Mouse (Mus musculus) midbrain, embryonic 16.5 days (tissue): ENCODE measurements around the gene Col6a2. TPM values are rescaled to one million over a fixed set of nuclear protein-coding genes. Genes with fewer than 3 reads are reported as not detected.

ENCODE experiments used
- ATAC-seq: fragments of 200-750 bp; cut with Nextera tagmentation; 2 replicates; pipeline ENCODE4 v1.8.0; 2017; ENCODE audit warnings: moderate TSS enrichment
- H3K27ac ChIP-seq: fragments of 300-500 bp; sonication (generic); 2 replicates; pipeline ENCODE4 v1.5.1; 2014; ENCODE audit warnings: mild to moderate bottlenecking, low read length, mixed read lengths
- H3K27me3 ChIP-seq: fragments of 300-500 bp; sonication (generic); 2 replicates; pipeline ENCODE4 v1.6.1; 2014; ENCODE audit warnings: low read depth, low read length, mixed read lengths; ENCODE audit not compliant: control insufficient read depth, insufficient read depth
- H3K36me3 ChIP-seq: fragments of 300-500 bp; sonication (generic); 2 replicates; pipeline ENCODE4 v1.6.1; 2014; ENCODE audit warnings: mild to moderate bottlenecking, low read length, moderate library complexity, mixed read lengths; ENCODE audit not compliant: control insufficient read depth, insufficient read depth
- H3K4me1 ChIP-seq: fragments of 300-500 bp; sonication (generic); 2 replicates; pipeline ENCODE4 v1.6.1; 2014; ENCODE audit warnings: mild to moderate bottlenecking, low read length, mixed read lengths; ENCODE audit not compliant: control insufficient read depth, insufficient read depth
- H3K4me2 ChIP-seq: fragments of 300-500 bp; sonication (generic); 2 replicates; pipeline ENCODE4 v1.6.1; 2014; ENCODE audit warnings: mild to moderate bottlenecking, low read length, mixed read lengths
- H3K4me3 ChIP-seq: fragments of 300-500 bp; sonication (generic); 2 replicates; pipeline ENCODE4 v1.5.1; 2014; ENCODE audit warnings: low read depth, mild to moderate bottlenecking, low read length, moderate library complexity, mixed read lengths
- H3K9ac ChIP-seq: fragments of 300-500 bp; sonication (generic); 2 replicates; pipeline ENCODE4 v1.6.1; 2014; ENCODE audit warnings: low read depth, low read length, mixed read lengths
- H3K9me3 ChIP-seq: fragments of 300-500 bp; sonication (generic); replicated peaks from 2 replicates; pipeline ENCODE4 v1.6.1; 2014; ENCODE audit warnings: mild to moderate bottlenecking, low read length, mixed read lengths; ENCODE audit not compliant: control insufficient read depth, poor library complexity, severe bottlenecking
- WGBS: fragments of 180-500 bp; shearing (Covaris S2); extraction: QIAGEN DNeasy Blood & Tissue Kit; methylation state at CpG from one replicate; pipeline ENCODE4 v1.1.7; 2014; 5-methylcytosine and 5-hydroxymethylcytosine counted together
- polyA plus RNA-seq: library from polyadenylated mRNA; unstranded; fragments of >200 nt; fragmentation: Nextera tagmentation; extraction: Ambion mirVana; gene quantifications from 2 replicates; pipeline ENCODE4 v1.2.1, GENCODE M21; 2015

Gene Col6a2
- polyA plus RNA-seq, 1 experiment from 2014 or later, result 13.9 TPM

DNA sequence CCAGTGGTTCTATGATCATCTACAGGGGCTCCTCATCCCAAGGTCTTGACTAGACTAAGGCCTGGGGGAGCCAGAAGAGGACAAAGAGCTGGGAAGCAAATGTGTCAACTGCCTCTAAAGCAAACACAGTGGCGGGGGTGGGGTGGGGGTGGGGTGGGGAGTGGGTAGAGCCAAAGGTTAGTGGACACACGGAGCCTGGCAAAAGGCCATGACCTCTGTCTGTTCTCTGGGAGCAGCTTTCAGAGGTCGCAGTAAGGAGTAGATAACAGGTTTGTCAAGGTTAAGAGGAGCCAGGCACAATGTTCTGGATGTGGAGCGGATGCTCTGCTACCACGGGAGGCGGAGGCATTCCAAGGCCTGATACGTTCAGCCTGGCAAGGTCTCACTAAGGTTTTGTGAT, 46.5 kb downstream of the Col6a2 start:
- no peak overlapping the region for H3K27ac ChIP-seq
- no peaks in the 10 kb centered on the region for H3K9me3 ChIP-seq
- H3K4me3 ChIP-seq, result no peak overlapping the region
- no peaks in the 10 kb centered on the region for H3K27me3 ChIP-seq
- H3K36me3 ChIP-seq, result no peaks in the 10 kb centered on the region
- ATAC-seq, result no peak
- no peak overlapping the region for H3K9ac ChIP-seq
- 74% methylated on average over 7 of the region's 7 CpGs for WGBS
- no peaks in the 10 kb centered on the region for H3K4me1 ChIP-seq
- no peak overlapping the region for H3K4me2 ChIP-seq

DNA sequence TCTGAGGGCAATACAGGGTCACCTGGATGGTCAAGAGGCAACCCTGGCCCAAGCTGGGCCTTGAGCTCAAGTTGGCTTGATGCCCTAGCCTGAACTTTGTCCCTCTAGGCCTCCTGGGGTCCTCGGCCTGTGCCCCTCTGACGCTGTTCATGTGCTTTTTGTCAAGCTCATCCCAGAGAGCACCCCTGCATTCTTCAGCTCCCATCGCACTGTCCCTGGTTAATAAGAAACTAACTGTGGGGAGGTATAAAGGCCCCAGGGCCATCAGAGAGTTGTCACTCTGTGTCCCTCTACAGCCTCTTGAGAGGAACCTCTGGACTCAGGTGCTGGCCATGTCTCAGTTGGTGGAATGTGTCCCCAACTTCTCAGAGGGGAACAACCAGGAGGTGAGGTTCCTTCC, 48.1 kb downstream of the Col6a2 start, which contains the start of gene Ftcd:
Gene Ftcd, plus strand, starts transcription at position 275 of the 400 bp plus-strand sequence.
- Histone ChIP-seq H3K27me3 (no peaks in the 10 kb centered on the region), H3K27ac (no peak within 1 kb of the TSS), H3K9me3 (no peaks in the 10 kb centered on the region), H3K4me3 (no peak within 1 kb of the TSS), H3K4me2 (no peak within 1 kb of the TSS), H3K36me3 (no peaks in the 10 kb centered on the region), H3K9ac (no peak within 1 kb of the TSS), H3K4me1 (no peaks in the 10 kb centered on the region)
- ATAC-seq, result no peak
- WGBS, result 81% methylated on average over 3 of the region's 3 CpGs

DNA sequence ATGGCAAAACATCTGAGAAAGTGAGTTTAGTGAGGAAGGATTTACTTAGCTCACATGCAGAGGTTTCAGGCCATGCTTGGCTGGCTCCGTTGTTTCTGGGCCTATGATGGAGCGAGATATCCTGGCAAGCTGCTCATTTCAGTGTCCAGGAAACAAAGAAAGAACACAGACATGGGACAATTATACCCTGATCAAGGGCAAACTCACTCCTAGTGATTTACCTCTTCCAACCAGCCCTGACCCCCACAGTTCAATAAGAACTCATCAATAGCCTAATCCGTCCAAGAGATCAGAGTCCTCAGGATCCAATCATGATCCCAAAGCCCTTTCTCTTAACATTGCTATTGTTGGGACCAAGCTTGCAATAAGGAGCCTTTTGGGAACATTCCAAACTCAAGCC, 51.3 kb downstream of the Col6a2 start:
- no peak overlapping the region for H3K4me2 ChIP-seq
- 30% methylated on average over 3 of the region's 3 CpGs for WGBS

DNA sequence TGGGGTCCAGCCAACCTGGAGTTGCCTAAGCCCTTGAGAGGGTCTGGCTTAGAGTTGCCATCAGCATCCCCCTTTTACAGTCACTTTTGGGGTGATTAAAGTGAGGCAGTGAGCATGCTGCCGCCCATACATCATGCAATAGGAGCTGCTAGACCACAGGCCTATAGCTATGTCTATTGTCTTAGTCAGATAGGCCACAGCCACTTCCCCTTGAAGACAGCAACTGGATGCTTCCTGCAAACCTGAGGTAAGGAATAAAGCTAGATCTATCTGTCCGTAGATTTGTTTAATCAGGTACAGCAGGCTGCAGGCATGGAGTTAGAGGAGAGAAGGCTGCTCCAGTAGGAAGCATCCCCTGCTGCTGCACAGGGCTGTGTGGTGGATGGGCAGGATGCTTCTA, 52.4 kb downstream of the Col6a2 start:
- H3K9ac ChIP-seq, result no peak overlapping the region
- no peaks in the 10 kb centered on the region for H3K27me3 ChIP-seq
- ATAC-seq, result no peak
- H3K9me3 ChIP-seq, result no peaks in the 10 kb centered on the region
- no peak overlapping the region for H3K27ac ChIP-seq
- no peak overlapping the region for H3K4me2 ChIP-seq
- no peak overlapping the region for H3K4me3 ChIP-seq
- H3K4me1 ChIP-seq, result no peaks in the 10 kb centered on the region
- H3K36me3 ChIP-seq, result no peaks in the 10 kb centered on the region
- WGBS, result 71% methylated on average over 2 of the region's 2 CpGs

More for the DNA sequence above, 51.3 kb downstream of the Col6a2 start:
- H3K27me3 ChIP-seq, result no peaks in the 10 kb centered on the region
- no peak overlapping the region for H3K27ac ChIP-seq
- no peak for ATAC-seq
- H3K4me3 ChIP-seq, result no peak overlapping the region
- H3K4me1 ChIP-seq, result no peaks in the 10 kb centered on the region
- no peaks in the 10 kb centered on the region for H3K9me3 ChIP-seq
- H3K9ac ChIP-seq, result no peak overlapping the region
- H3K36me3 ChIP-seq, result no peaks in the 10 kb centered on the region

DNA sequence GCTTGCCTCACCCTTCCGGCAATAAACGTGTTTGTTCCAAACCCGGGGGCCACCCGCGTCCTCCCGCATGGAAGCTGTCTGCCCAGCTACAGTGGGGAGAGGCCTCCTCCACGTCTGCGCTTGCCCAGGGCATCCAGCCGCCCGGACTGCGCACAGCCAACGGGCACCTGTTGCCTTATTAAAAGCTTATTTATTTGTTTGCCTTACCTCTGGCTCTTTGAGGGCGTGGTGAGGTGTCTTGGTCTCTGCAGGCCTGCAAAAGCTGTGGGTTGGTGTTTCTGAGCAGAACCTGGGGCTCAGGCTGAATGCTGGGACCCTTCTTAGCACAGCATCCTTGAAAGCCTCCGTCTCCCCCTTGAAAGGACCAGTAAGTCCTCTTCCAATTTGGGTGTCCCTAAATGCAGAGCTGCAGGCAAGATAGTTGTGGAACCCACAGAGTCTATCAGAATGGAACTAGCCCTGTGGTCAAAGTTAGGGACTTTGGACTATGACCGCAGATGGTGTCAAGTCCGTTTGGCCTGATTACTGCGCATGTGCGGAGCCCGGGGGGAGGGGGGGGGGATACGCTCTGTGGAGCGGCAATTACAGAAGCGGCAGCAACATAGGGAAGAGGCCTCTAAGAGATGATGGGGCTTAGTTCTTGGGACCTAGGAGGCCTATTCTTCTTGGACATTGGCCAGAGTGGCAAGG, 53.3 kb downstream of the Col6a2 start:
- Histone ChIP-seq H3K9ac (no peak overlapping the region), H3K36me3 (no peaks in the 10 kb centered on the region), H3K4me1 (no peaks in the 10 kb centered on the region), H3K4me3 (no peak overlapping the region), H3K27me3 (no peaks in the 10 kb centered on the region), H3K27ac (no peak overlapping the region), H3K4me2 (no peak overlapping the region), H3K9me3 (no peaks in the 10 kb centered on the region)
- no peak for ATAC-seq
- WGBS, result 93% methylated on average over 22 of the region's 22 CpGs

DNA sequence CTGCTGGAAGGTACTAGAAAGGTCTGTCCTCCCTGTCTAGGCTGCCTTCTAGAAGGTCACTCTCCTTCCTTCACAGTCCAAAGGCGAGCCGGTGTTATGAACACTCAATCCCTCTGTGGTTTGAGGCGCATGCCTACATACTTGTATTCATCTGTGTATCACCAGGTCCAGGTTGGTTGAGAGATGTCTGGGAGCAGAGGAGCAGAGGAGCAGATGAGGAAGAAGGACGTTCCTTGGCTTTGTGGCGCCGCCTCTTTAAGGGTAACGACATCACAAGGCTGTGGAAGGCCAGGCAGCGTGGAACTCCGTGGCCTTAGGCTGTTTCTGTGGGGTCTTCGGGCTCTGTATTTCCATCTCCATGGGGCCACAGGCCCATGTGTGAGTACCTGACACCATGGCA, 61.5 kb downstream of the Col6a2 start, which contains the start of gene Spatc1l:
Gene Spatc1l, plus strand, starts transcription at position 301 of the 400 bp plus-strand sequence.
- no peaks in the 10 kb centered on the region for H3K4me1 ChIP-seq
- H3K27ac ChIP-seq, result no peak within 1 kb of the TSS
- no peak within 1 kb of the TSS for H3K9ac ChIP-seq
- H3K4me2 ChIP-seq, result no peak within 1 kb of the TSS
- H3K9me3 ChIP-seq, result no peaks in the 10 kb centered on the region
- no peak within 1 kb of the TSS for H3K4me3 ChIP-seq
- H3K36me3 ChIP-seq, result 0 out of 2 replicates have a peak, but pooled peaks cover 3% of the 10 kb centered on the region
- WGBS, result 91% methylated on average over 10 of the region's 10 CpGs
- ATAC-seq, result no peak
- no peaks in the 10 kb centered on the region for H3K27me3 ChIP-seq

DNA sequence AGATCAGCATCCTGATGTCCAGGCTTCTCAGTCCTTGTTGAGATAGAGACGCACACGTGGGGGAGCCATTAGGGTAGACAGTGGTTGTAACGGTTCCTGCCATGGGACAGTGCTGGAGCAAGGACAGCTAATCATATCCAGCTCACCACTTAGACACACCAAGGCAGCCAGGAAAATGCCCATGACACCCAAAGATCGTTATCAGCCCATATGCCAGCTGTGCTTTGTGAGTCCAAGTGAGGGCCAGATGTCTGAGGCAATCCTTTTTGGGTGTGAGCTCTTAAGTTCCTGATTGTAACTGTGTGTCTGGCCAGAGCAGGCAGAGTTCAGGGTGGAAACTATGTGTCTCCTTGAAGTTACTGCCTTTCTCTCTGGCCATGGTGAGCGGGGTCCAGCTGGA, 69.4 kb downstream of the Col6a2 start:
- Histone ChIP-seq H3K9ac (no peak overlapping the region), H3K27ac (no peak overlapping the region), H3K36me3 (peaks cover 54% of the 10 kb centered on the region), H3K4me1 (no peaks in the 10 kb centered on the region), H3K9me3 (no peaks in the 10 kb centered on the region), H3K27me3 (no peaks in the 10 kb centered on the region), H3K4me3 (no peak overlapping the region), H3K4me2 (no peak overlapping the region)
- 93% methylated on average over 5 of the region's 5 CpGs for WGBS
- ATAC-seq, result no peak

DNA sequence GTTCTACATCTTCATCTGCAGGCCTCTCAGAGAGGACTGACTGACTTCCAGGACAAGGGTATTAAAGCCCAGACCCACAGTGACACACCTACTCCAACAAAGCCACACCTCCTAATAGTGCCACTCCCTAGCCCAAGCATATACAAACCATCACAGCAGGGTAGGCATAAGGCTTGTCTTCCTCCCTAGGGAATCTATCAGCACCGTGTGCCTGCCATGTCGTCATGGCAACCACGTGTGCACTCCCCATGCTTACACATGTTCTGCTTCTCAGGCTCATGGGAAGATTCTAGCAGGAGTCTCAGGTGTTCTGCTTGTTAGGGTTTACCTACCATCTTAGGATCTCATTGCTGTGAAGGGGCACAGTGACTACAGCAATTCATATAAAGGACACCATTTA, 71.9 kb downstream of the Col6a2 start:
- 66% methylated on average over 3 of the region's 3 CpGs for WGBS

DNA sequence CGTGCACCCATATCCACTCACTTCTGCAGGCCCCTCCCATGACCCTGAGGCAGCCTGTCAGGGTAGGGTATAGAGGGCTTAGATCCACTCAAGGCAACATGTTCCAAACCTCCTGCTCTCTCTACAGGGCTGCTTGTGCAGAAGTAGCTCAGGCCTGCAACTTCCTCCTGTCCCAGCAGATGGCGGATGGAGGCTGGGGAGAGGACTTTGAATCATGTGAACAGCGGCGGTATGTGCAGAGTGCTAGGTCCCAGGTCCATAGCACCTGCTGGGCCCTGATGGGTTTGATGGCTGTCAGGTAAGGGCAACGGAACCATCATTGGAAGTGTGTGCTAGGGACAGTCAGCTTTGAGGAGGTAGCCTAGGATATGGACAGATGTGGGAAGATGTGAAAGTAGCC, 73.0 kb downstream of the Col6a2 start:
- no peak overlapping the region for H3K27ac ChIP-seq
- no peaks in the 10 kb centered on the region for H3K4me1 ChIP-seq
- no peak for ATAC-seq
- H3K4me3 ChIP-seq, result no peak overlapping the region
- no peaks in the 10 kb centered on the region for H3K9me3 ChIP-seq
- WGBS, result 91% methylated on average over 5 of the region's 5 CpGs
- H3K9ac ChIP-seq, result no peak overlapping the region
- H3K27me3 ChIP-seq, result no peaks in the 10 kb centered on the region
- no peak overlapping the region for H3K4me2 ChIP-seq
- peaks cover 67% of the 10 kb centered on the region for H3K36me3 ChIP-seq

More for the DNA sequence above, 71.9 kb downstream of the Col6a2 start:
- Histone ChIP-seq H3K4me1 (no peaks in the 10 kb centered on the region), H3K27me3 (no peaks in the 10 kb centered on the region), H3K4me2 (no peak overlapping the region), H3K4me3 (no peak overlapping the region), H3K9ac (no peak overlapping the region), H3K9me3 (no peaks in the 10 kb centered on the region), H3K36me3 (peaks cover 65% of the 10 kb centered on the region), H3K27ac (no peak overlapping the region)
- ATAC-seq, result no peak
